Mouse (Mus musculus) C2C12 (cell line): ENCODE results near the gene Gm136. TPM values are rescaled to one million over a fixed set of nuclear protein-coding genes. Genes with fewer than 3 reads are reported as not detected.

Experiments
- H3K27me3 ChIP-seq: one replicate; pipeline ENCODE4 v1.6.1; 2011; ENCODE audit not compliant: control insufficient read depth, insufficient read depth, insufficient read length
- H3K36me3 ChIP-seq: one replicate; pipeline ENCODE4 v1.6.1; 2011; ENCODE audit not compliant: control insufficient read depth, insufficient read depth
- H3K4me3 ChIP-seq: one replicate; pipeline ENCODE4 v1.5.1; 2011; ENCODE audit warnings: mild to moderate bottlenecking, control low read depth; ENCODE audit not compliant: poor library complexity, insufficient read depth, severe bottlenecking
- H3K79me2 ChIP-seq: one replicate; pipeline ENCODE4 v1.6.1; 2011; ENCODE audit not compliant: control insufficient read depth, insufficient read depth
- H3K79me3 ChIP-seq: one replicate; pipeline ENCODE4 v1.6.1; 2011; ENCODE audit warnings: low read depth, control low read depth
- H3ac ChIP-seq: one replicate; pipeline ENCODE3; 2011; ENCODE audit warnings: low read depth; ENCODE audit not compliant: control insufficient read depth, insufficient read length
- CEBPB ChIP-seq: IDR thresholded peaks from one replicate; pipeline ENCODE4 v1.6.1; 2011; ENCODE audit warnings: low read depth, mild to moderate bottlenecking, control low read depth, moderate library complexity
- CTCF ChIP-seq: IDR thresholded peaks from one replicate; pipeline ENCODE4 v1.5.1; 2011; ENCODE audit not compliant: control insufficient read depth, insufficient read depth, insufficient read length
- FOSL1 ChIP-seq: IDR thresholded peaks from one replicate; pipeline ENCODE4 v1.8.0; 2011; ENCODE audit warnings: mild to moderate bottlenecking, low read length; ENCODE audit not compliant: poor library complexity, insufficient read depth, severe bottlenecking
- MAX ChIP-seq: IDR thresholded peaks from one replicate; pipeline ENCODE4 v1.6.1; 2011; ENCODE audit warnings: mild to moderate bottlenecking, control low read depth
- MYOD1 ChIP-seq: IDR thresholded peaks from one replicate; pipeline ENCODE4 v1.6.1; 2011; ENCODE audit warnings: low read depth; ENCODE audit not compliant: control insufficient read depth, insufficient read length
- MYOG ChIP-seq: IDR thresholded peaks from one replicate; pipeline ENCODE4 v1.6.1; 2011; ENCODE audit not compliant: control insufficient read depth, insufficient read length; ENCODE audit errors: extremely low read depth
- USF1 ChIP-seq: IDR thresholded peaks from one replicate; pipeline ENCODE4 v1.6.1; 2011; ENCODE audit warnings: low read depth, mild to moderate bottlenecking, control low read depth, moderate library complexity
- polyA plus RNA-seq: library from polyadenylated mRNA; unstranded; fragments of >200 nt; fragmentation: generic; extraction: Trizol; gene quantifications from one replicate; pipeline ENCODE4 v1.2.1, GENCODE M21; 2012; ENCODE audit warnings: missing spikeins

Gene Gm136
- polyA plus RNA-seq, 1 experiment, result not detected

DNA sequence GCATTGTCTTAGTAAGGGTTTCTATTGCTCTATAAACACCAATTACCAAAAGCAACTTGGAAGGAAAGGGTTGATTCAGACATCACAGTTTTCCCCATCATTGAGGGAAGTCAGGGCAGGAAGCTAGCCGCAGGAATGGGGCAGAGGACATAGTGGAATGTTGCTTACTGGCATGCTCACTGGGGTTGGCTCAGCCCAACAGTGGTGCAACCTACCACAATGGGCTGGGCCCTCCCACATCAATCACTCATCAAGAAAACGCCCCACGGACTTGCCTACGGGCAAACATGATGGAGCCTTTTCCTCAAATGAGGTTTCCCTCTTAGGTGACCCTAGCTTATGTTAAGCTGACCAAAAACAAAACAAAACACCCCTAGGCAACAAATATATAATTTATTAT lies 32.9 kb downstream of the Gm136 start:
- TF ChIP-seq CEBPB, result peak; percentile 62
- no peak for TF ChIP-seq FOSL1
- no peaks in the 10 kb centered on the region for H3K36me3 ChIP-seq
- no peak overlapping the region for H3K4me3 ChIP-seq
- H3K27me3 ChIP-seq, result no peaks in the 10 kb centered on the region
- no peaks in the 10 kb centered on the region for H3K79me2 ChIP-seq
- no peaks in the 10 kb centered on the region for H3K79me3 ChIP-seq
- no peak overlapping the region for H3ac ChIP-seq

DNA sequence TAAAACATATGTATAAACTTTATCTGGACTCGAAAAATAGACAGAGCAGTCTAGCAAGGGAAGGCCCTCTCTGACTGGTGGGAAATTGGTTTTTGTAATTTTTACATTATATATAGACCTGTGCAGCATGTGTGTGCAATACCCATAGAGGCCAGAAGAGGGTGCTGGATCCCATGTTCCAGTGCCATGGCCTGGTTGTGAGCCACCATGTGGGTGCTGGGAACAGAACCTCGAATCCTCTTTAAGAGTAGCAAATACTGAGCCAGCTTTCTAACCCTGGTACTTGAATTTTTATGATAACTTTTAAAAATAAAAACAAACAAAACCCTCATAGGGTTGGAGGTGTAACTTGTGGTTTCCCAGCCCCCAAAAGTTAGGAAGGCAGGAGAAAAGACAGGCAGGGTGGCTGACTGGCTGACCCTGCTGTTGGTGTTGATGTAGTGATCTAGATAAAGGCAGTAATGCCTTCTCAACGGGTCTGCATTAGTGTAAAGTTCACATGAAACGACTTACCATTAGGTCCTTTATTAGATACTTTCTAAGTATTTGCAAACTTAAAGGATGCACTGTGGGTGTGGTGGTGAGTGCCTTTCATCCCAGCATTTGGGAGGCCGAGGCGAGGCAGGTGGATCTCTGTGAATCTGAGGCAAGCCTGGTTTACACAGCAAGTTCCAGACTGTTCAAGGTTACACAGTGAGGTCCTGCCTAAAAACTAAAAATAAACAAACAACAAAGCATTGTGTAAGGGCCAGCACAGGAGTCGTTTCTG lies 35.8 kb downstream of the Gm136 start:
- TF ChIP-seq MAX (no peak), FOSL1 (no peak), MYOG (no peak), CEBPB (no peak), CTCF (no peak), MYOD1 (no peak), USF1 (no peak)
- Histone ChIP-seq H3ac (no peak overlapping the region), H3K36me3 (no peaks in the 10 kb centered on the region), H3K4me3 (no peak overlapping the region), H3K79me3 (no peaks in the 10 kb centered on the region), H3K27me3 (no peaks in the 10 kb centered on the region), H3K79me2 (no peaks in the 10 kb centered on the region)

DNA sequence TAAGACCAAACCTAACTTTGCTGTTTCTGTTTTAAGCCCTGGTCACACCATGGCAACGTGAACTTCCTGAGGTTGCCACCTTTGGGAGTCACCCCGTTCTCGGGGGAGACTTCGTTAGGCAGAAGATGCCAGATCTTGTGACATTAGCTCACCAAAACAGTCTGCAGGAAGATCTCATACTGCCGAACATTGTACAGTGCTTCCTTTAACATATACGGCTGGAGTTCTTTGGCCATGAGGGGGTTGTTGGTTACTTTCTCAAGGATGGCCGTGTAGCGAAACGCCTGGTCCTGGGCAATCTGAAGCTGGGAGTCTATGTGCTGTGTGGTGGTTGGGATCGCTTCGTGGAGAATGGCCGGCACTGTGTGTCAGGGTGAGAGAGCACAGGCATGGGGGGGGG lies 36.6 kb downstream of the Gm136 start:
- Histone ChIP-seq H3K27me3 (no peaks in the 10 kb centered on the region), H3K4me3 (no peak overlapping the region), H3K79me3 (no peaks in the 10 kb centered on the region), H3K79me2 (no peaks in the 10 kb centered on the region), H3ac (no peak overlapping the region), H3K36me3 (no peaks in the 10 kb centered on the region)
- TF ChIP-seq FOSL1, result no peak
- no peak for TF ChIP-seq CEBPB
- no peak for TF ChIP-seq MYOG
- TF ChIP-seq MAX, result no peak
- TF ChIP-seq USF1, result no peak
- TF ChIP-seq MYOD1, result no peak
- TF ChIP-seq CTCF, result no peak

DNA sequence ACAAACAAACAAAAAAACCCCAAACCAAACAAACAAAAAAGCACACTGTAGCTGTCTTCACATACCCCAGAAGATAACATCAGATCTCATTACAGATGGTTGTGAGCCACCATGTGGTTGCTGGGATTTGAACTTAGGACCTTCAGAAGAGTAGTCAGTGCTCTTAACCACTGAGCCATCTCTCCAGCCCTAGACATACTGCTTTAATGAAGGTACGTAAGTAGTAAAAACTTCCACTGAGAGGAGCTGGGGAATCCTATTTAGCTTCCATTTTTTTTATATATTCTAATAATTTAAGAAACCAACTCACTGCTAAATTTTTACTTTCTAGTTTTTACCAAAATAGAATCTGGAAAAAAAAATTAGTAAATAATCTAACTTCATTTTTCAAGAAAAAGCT lies 41.0 kb downstream of the Gm136 start:
- Histone ChIP-seq H3K36me3 (no peaks in the 10 kb centered on the region), H3K79me3 (no peaks in the 10 kb centered on the region), H3K27me3 (no peaks in the 10 kb centered on the region), H3K79me2 (no peaks in the 10 kb centered on the region), H3ac (no peak overlapping the region), H3K4me3 (no peak overlapping the region)
- TF ChIP-seq FOSL1 (no peak), MYOG (no peak), USF1 (no peak), MAX (no peak), CEBPB (no peak), CTCF (no peak), MYOD1 (no peak)

DNA sequence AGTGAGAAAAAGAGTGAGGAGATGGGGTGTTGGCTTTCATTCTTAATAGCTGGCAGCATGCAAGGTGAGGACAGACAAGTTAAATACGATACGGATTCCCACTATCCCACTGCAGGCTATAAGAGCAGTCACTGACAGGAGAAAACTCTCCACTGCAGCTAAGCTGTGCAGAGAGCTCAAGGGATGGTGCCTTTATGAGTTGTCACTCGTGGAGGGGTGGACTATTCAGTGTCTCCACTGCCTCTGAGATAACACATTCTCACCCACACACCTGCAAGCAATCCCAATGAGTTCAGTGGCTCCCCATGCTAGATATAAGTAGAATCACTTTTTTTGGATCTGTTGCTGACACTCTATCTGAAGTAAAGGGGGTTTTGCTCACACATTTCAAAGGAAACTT lies 47.9 kb downstream of the Gm136 start:
- no peaks in the 10 kb centered on the region for H3K79me2 ChIP-seq
- H3ac ChIP-seq, result no peak overlapping the region
- TF ChIP-seq CEBPB (no peak), MAX (no peak), CTCF (no peak), MYOD1 (no peak), MYOG (no peak), FOSL1 (no peak), USF1 (no peak)
- H3K79me3 ChIP-seq, result no peaks in the 10 kb centered on the region
- H3K4me3 ChIP-seq, result no peak overlapping the region
- no peaks in the 10 kb centered on the region for H3K27me3 ChIP-seq
- no peaks in the 10 kb centered on the region for H3K36me3 ChIP-seq

DNA sequence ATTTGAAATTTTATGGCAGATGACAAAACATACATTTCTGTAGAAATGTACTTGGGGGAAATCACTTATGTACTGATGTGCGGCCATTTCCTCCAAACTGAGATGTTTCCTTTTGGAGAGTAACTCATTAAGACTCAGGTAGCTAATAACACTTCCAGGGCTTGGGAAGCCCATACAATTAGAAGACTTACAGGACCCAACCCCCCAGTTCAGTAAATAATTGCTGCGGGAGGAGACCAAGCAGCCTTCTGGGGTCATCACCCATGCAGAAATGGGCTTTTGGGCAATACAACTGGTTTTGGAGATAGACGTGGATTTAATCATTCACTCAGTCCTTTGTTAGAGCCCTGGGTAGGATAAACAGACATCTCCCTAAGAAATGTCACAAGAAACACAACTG lies 48.8 kb downstream of the Gm136 start:
- no peaks in the 10 kb centered on the region for H3K27me3 ChIP-seq
- H3K79me2 ChIP-seq, result no peaks in the 10 kb centered on the region
- TF ChIP-seq MAX, result no peak
- TF ChIP-seq MYOG, result no peak
- TF ChIP-seq MYOD1, result no peak
- TF ChIP-seq CTCF, result no peak
- no peak for TF ChIP-seq CEBPB
- H3K79me3 ChIP-seq, result no peaks in the 10 kb centered on the region
- H3K4me3 ChIP-seq, result no peak overlapping the region
- no peak overlapping the region for H3ac ChIP-seq
- H3K36me3 ChIP-seq, result no peaks in the 10 kb centered on the region
